Mouse (Mus musculus): ENCODE results near the gene Efcab3. TPM values are rescaled to one million over a fixed set of nuclear protein-coding genes. Genes with fewer than 3 reads are reported as not detected.

Efcab3 gene
- polyA plus RNA-seq (2012; fragmentation: generic; extraction: Trizol), result not detected

DNA sequence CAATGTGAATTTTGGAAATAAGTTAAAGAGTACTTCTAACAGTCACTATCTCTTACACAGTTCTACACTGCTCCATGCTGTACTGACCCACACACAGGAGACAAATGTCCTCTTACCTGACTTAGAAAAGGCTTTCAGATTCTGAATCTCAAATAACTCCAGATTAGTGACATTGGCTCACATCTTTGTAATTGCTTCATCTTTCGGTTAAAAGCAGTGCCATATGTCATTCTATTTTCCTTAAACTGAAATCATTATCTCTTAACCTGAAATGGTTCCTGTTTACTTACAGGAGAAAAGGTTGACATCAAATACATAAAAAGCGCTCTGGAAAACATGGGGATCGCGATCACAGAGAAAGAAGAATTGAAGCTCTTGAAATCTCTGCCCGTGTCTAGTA lies at the start of gene Efcab3:
Gene Efcab3 (plus strand): TSS at position 301 of the 400 bp plus-strand sequence.

DNA sequence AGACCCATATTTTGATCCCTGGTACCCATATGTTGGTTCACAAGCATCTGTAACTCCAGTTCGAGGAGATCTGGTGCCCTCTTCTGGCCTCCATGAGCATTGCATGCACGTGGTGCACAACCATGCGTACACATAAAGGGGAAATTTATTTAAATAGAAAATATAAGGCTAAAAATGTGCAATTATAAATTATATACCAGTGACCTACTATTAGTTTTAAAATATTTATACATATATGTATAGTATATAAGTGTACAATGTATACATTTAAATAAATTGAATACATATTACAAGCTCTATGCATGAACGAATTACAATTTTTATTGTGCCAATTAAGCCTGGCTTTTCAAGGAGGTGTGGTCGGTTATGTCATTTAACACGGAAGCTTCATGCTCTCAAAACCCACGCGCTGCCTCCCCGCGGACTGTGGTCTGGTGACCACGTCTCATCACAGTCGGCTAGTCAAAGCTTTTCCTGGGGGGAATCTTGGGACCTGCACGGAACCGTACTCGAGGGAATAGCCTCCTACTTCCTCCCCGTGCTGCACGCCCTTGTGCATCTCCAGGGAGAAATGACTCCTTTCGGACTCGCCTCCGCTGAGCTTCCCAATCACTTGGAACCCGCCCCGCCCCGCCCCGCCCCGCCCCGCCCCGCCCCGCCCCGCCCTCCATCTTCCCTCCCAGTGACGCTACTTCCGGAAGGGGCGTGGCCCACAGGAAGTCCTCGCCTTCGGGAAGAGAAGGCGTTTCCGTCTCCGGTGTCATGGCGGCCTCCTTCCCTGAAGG lies 62.5 kb downstream of the Efcab3 start, which contains the start of gene Mettl2:
Gene Mettl2 (plus strand): TSS at position 691 of the 785 bp plus-strand sequence.

DNA sequence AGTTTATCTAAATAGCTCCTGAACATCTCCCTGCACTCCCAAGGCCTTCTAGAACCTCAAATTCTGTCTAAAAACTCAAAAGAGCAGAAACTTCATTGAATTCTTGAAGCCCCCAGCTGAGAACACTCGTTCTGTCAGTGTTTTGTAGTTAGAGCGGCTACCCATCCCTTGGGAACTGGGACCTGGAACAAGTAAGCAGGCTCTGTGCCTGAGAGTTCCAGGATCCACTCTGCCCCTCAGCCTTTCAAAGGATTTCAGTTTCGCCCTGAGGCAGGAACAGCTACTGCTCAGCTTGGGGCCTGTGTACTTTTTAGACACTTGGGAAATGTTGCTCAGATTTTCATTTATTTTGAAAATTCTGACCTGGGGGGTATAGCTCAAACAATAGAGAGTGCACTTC lies 83.2 kb downstream of the Efcab3 start, which contains the start of gene Gm10842:
Gene Gm10842 (plus strand): TSS at position 301 of the 400 bp plus-strand sequence.

Other genes with a start within 250 kb of the Efcab3 start
- gene Mettl2, start 62.8 kb downstream of the Efcab3 start, polyA plus RNA-seq (2012; fragmentation: generic; extraction: Trizol), result 10 to 100 TPM in 1 of 2 experiments, 1 to 10 TPM in 1; 9.1 to 26.4 TPM
- not detected for gene Gm10842, start 83.3 kb downstream of the Efcab3 start, polyA plus RNA-seq (2012; fragmentation: generic; extraction: Trizol)
- gene Tlk2, start 115.2 kb downstream of the Efcab3 start, polyA plus RNA-seq (2012; fragmentation: generic; extraction: Trizol), result 10 to 100 TPM in 1 of 2 experiments, 1 to 10 TPM in 1; 1.5 to 18.5 TPM
- 100 to 1,000 TPM in 1 of 2 experiments, 10 to 100 TPM in 1; 26.6 to 259 TPM for gene Mrc2, start 229.1 kb downstream of the Efcab3 start, polyA plus RNA-seq (2012; fragmentation: generic; extraction: Trizol)

Data from C3H10T1/2 (cell line).